Mouse (Mus musculus) olfactory bulb, adult 2 months (tissue): ENCODE results near the gene Dyrk2. TPM values are rescaled to one million over a fixed set of nuclear protein-coding genes. Genes with fewer than 3 reads are reported as not detected.

Experiments used
- H3K27ac ChIP-seq: fragments of 200-500 bp; 2 replicates; pipeline ENCODE4 v1.5.1; 2012; ENCODE audit warnings: low read depth, low read length; ENCODE audit not compliant: insufficient read depth
- H3K4me1 ChIP-seq: fragments of 200-500 bp; 2 replicates; pipeline ENCODE4 v1.6.1; 2012; ENCODE audit warnings: low read length; ENCODE audit not compliant: control insufficient read depth, insufficient read depth
- H3K4me3 ChIP-seq: fragments of 200-500 bp; 2 replicates; pipeline ENCODE4 v1.5.1; 2012; ENCODE audit warnings: mild to moderate bottlenecking, low read depth, low read length, moderate library complexity; ENCODE audit not compliant: insufficient read depth
- CTCF ChIP-seq: fragments of 200-500 bp; IDR thresholded peaks from 2 replicates; pipeline ENCODE4 v1.5.1; 2012; ENCODE audit warnings: low read depth, mild to moderate bottlenecking, low read length, moderate library complexity; ENCODE audit not compliant: insufficient read depth
- POLR2A ChIP-seq: fragments of 200-500 bp; IDR thresholded peaks from 2 replicates; pipeline ENCODE4 v1.6.1; 2012; ENCODE audit warnings: mild to moderate bottlenecking, low read depth, low read length, moderate library complexity; ENCODE audit not compliant: insufficient read depth
- WGBS: fragments of 180-500 bp; shearing (Covaris S2); methylation state at CpG from one replicate; pipeline ENCODE4 v1.1.7; 2018; 5-methylcytosine and 5-hydroxymethylcytosine counted together
- polyA plus RNA-seq: library from polyadenylated mRNA; stranded (reverse); fragments of >200 nt; gene quantifications from 2 replicates; pipeline ENCODE4 v1.2.4, GENCODE M21; 2012; ENCODE audit warnings: low replicate concordance; ENCODE audit not compliant: missing spikeins, insufficient read depth, insufficient read length

The Dyrk2 gene
- polyA plus RNA-seq, 1 experiment = not detected

- 96% methylated on average over 7 of the region's 7 CpGs for WGBS
- Histone ChIP-seq H3K4me3 (no peak overlapping the region), H3K4me1 (no peaks in the 10 kb centered on the region), H3K27ac (no peak overlapping the region)
- TF ChIP-seq POLR2A (no peak), CTCF (no peak)
These were observed 42.9 kb downstream of the Dyrk2 start for GRCm38 (mm10) chr10:118827116-118827515.

DNA sequence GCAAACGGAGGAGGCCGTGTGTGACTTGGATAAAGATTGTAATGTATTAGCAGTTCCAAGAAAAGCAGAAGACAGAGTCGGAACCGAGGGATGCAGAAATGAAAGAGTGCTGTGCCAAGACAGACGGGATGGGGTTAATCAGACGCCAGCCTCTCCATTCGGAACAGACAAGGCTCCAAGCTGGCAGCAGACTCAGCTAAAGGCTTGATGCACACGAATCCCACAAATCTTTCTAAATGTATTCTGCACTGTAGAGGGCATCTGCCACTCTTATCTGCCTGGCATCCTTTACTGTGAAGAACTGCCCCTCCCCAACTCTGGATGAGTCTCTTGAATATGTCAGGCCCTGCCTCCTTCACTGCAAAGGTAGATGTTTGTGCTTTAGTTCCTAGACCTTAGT is 45.2 kb downstream of the Dyrk2 start:
- no peak overlapping the region for H3K4me3 ChIP-seq
- H3K4me1 ChIP-seq = no peaks in the 10 kb centered on the region
- no peak for TF ChIP-seq POLR2A
- TF ChIP-seq CTCF = no peak
- 72% methylated on average over 8 of the region's 8 CpGs for WGBS
- H3K27ac ChIP-seq = no peak overlapping the region

DNA sequence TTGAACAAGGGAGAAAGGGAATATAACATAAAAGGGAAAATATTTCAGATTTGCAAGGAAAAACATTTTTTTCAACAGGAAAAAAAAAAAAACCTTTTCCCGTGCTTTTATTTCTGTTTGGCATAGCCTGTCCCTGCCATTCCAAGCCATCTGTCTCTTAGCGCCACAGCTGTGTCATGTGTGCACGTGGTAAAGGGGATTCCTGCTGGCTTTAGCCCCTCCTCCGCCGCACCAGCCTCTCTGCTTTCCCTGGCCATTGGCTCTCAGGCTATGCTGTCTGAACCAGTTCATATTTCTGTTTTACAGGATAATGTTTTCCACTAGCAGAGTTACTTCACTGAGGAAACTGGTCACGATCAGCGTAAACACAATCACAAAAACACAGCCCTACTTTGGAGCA is 49.1 kb downstream of the Dyrk2 start:
- H3K4me3 ChIP-seq = no peak overlapping the region
- WGBS = 45% methylated on average over 7 of the region's 7 CpGs
- no peak overlapping the region for H3K27ac ChIP-seq
- no peaks in the 10 kb centered on the region for H3K4me1 ChIP-seq
- TF ChIP-seq CTCF (no peak), POLR2A (no peak)

GRCm38 (mm10) chr10:118819846-118820245 is 50.2 kb downstream of the Dyrk2 start:
- 86% methylated on average over 4 of the region's 4 CpGs for WGBS
- TF ChIP-seq POLR2A (no peak), CTCF (no peak)
- Histone ChIP-seq H3K4me3 (no peak overlapping the region), H3K4me1 (no peaks in the 10 kb centered on the region), H3K27ac (no peak overlapping the region)

GRCm38 (mm10) chr10:118817089-118817488 is 52.9 kb downstream of the Dyrk2 start:
- H3K27ac ChIP-seq = no peak overlapping the region
- no peaks in the 10 kb centered on the region for H3K4me1 ChIP-seq
- WGBS = 96% methylated on average over 6 of the region's 6 CpGs
- no peak for TF ChIP-seq POLR2A
- TF ChIP-seq CTCF = no peak
- H3K4me3 ChIP-seq = no peak overlapping the region

- Histone ChIP-seq H3K4me1 (0 out of 2 replicates have a peak, but pooled peaks cover 2% of the 10 kb centered on the region), H3K4me3 (no peak overlapping the region), H3K27ac (no peak overlapping the region)
- WGBS = 90% methylated on average over 6 of the region's 6 CpGs
- TF ChIP-seq CTCF = no peak
- TF ChIP-seq POLR2A = no peak
These were observed 58.1 kb downstream of the Dyrk2 start for GRCm38 (mm10) chr10:118811945-118812344.

- Histone ChIP-seq H3K4me3 (no peak overlapping the region), H3K4me1 (0 out of 2 replicates have a peak, but pooled peaks cover 2% of the 10 kb centered on the region), H3K27ac (no peak overlapping the region)
- TF ChIP-seq CTCF = no peak
- no peak for TF ChIP-seq POLR2A
- WGBS = 57% methylated on average over 16 of the region's 16 CpGs
These were observed 58.9 kb downstream of the Dyrk2 start for GRCm38 (mm10) chr10:118810908-118811711.
